Mouse (Mus musculus) hindbrain, embryonic 11.5 days (tissue): Measurements from ENCODE around the gene Fip1l1. TPM values are rescaled to one million over a fixed set of nuclear protein-coding genes. Genes with fewer than 3 reads are reported as not detected.

Experiments
- ATAC-seq: fragments of 200-750 bp; cut with Nextera tagmentation; 2 replicates; pipeline ENCODE4 v1.8.0; 2017; ENCODE audit warnings: mild to moderate bottlenecking, moderate TSS enrichment, moderate library complexity; ENCODE audit not compliant: low FRiP score
- DNase-seq: peaks from one replicate; pipeline ENCODE4 v3.0.0-alpha.2; 2015; ENCODE audit warnings: low spot score
- H3K27ac ChIP-seq: fragments of 300-500 bp; sonication (generic); 2 replicates; pipeline ENCODE4 v1.5.1; 2014; ENCODE audit warnings: mild to moderate bottlenecking, low read depth, low read length
- H3K27me3 ChIP-seq: fragments of 300-500 bp; sonication (generic); 2 replicates; pipeline ENCODE4 v1.6.1; 2014; ENCODE audit warnings: mild to moderate bottlenecking, low read length, moderate library complexity, mixed read lengths; ENCODE audit not compliant: control insufficient read depth, insufficient read depth
- H3K36me3 ChIP-seq: fragments of 300-500 bp; sonication (generic); 2 replicates; pipeline ENCODE4 v1.6.1; 2014; ENCODE audit warnings: mild to moderate bottlenecking, low read length, moderate library complexity, mixed read lengths; ENCODE audit not compliant: control insufficient read depth, insufficient read depth
- H3K4me1 ChIP-seq: fragments of 300-500 bp; sonication (generic); replicated peaks from 2 replicates; pipeline ENCODE4 v1.6.1; 2014; ENCODE audit warnings: low read length, mixed read lengths; ENCODE audit not compliant: control insufficient read depth, insufficient read depth
- H3K4me2 ChIP-seq: fragments of 300-500 bp; sonication (generic); replicated peaks from 2 replicates; pipeline ENCODE4 v1.6.1; 2014; ENCODE audit warnings: mild to moderate bottlenecking, low read depth, low read length
- H3K4me3 ChIP-seq: fragments of 300-500 bp; sonication (generic); 2 replicates; pipeline ENCODE4 v1.5.1; 2014; ENCODE audit warnings: low read depth, low read length
- H3K9ac ChIP-seq: fragments of 300-500 bp; sonication (generic); 2 replicates; pipeline ENCODE4 v1.6.1; 2014; ENCODE audit warnings: low read depth, low read length
- H3K9me3 ChIP-seq: fragments of 300-500 bp; sonication (generic); 2 replicates; pipeline ENCODE4 v1.6.1; 2016; ENCODE audit warnings: low read length; ENCODE audit not compliant: control insufficient read depth
- WGBS: fragments of 180-500 bp; shearing (Covaris S2); extraction: QIAGEN DNeasy Blood & Tissue Kit; methylation state at CpG from one replicate; pipeline ENCODE4 v1.1.7; 2014; 5-methylcytosine and 5-hydroxymethylcytosine counted together
- polyA plus RNA-seq: library from polyadenylated mRNA; unstranded; fragments of >200 nt; fragmentation: Nextera tagmentation; extraction: Ambion mirVana; gene quantifications from 2 replicates; pipeline ENCODE4 v1.2.1, GENCODE M21; 2014

Gene Fip1l1
- polyA plus RNA-seq, 1 experiment from 2014 or later, result 94.1 TPM

GRCm38 (mm10) chr5:74640504-74640903, 105.3 kb downstream of the Fip1l1 start:
- 89% methylated on average over 4 of the region's 4 CpGs for WGBS
- ATAC-seq (no peak), DNase-seq (no peak)
- H3K27me3 ChIP-seq, result no peaks in the 10 kb centered on the region
- no peak overlapping the region for H3K4me2 ChIP-seq
- no peak overlapping the region for H3K4me3 ChIP-seq
- H3K9ac ChIP-seq, result no peak overlapping the region
- no peaks in the 10 kb centered on the region for H3K4me1 ChIP-seq
- H3K27ac ChIP-seq, result no peak overlapping the region
- H3K36me3 ChIP-seq, result no peaks in the 10 kb centered on the region
- no peaks in the 10 kb centered on the region for H3K9me3 ChIP-seq

DNA sequence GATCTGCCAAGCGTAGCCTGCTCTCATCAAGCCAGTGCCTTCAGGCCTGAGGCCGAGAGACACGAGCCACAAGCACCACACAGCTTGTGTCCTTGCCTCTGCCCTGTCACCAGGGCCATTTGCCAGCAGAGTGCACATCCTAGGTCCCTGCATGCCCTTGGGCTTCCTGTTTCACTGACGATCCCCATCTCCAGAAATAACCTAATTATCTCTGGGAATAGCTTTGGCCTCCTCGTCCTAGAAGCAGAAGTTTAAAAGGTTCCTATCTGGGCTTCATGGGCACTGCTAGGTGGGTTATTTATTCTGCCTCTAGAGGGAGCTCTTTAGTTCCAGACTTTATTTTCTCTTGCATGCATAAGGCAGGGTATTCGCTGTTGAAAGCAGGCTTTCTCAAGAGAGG, 105.8 kb downstream of the Fip1l1 start:
- Histone ChIP-seq H3K4me2 (no peak overlapping the region), H3K27ac (no peak overlapping the region), H3K9ac (no peak overlapping the region), H3K4me3 (no peak overlapping the region), H3K36me3 (no peaks in the 10 kb centered on the region), H3K27me3 (no peaks in the 10 kb centered on the region), H3K9me3 (no peaks in the 10 kb centered on the region), H3K4me1 (no peaks in the 10 kb centered on the region)
- ATAC-seq, result no peak
- 63% methylated on average over 6 of the region's 6 CpGs for WGBS
- no peak for DNase-seq

DNA sequence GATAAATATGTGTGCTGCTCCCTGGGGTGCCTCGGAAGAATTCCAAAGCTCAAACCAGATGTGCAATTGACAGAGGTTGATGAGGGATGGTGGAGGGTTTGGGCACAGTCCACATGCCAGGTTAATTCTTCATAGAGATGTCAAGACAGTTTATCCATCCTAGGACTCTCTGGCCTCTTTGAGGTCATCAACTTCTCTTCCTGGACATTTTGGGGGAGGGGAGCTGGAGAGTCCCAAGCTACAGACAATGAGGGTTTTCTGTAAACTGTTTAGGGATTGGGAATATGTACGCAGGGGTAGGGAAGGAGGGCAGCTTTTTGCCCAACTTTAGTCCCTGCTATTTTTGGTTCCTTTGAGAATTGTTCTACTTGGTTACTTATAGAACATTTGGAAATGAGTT, 107.0 kb downstream of the Fip1l1 start:
- H3K4me3 ChIP-seq, result no peak overlapping the region
- no peak for ATAC-seq
- 64% methylated on average over 2 of the region's 2 CpGs for WGBS
- no peaks in the 10 kb centered on the region for H3K4me1 ChIP-seq
- H3K27ac ChIP-seq, result no peak overlapping the region
- H3K27me3 ChIP-seq, result no peaks in the 10 kb centered on the region
- H3K9me3 ChIP-seq, result no peaks in the 10 kb centered on the region
- H3K9ac ChIP-seq, result no peak overlapping the region
- no peaks in the 10 kb centered on the region for H3K36me3 ChIP-seq
- H3K4me2 ChIP-seq, result no peak overlapping the region
- no peak for DNase-seq

DNA sequence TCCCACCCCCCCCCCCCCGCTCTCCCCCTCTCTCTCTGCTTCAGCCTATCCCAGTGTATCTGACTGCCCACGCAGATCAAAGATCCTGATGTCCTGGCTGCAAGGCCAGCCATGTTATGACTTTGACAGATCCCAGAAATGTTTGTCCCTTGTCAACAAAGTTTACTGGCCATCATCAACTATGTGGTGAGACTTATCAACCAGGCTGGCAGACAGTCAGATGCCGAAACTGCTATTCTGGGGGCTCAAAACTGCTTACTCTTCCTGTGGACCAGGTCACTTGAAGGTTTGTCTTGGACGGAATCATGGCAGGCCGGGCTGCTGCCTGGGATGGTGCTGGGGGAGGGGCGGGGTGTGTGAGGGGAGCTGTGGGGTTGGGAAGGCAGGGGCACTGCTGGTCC, 112.3 kb downstream of the Fip1l1 start:
- WGBS, result 57% methylated on average over 5 of the region's 6 CpGs
- Histone ChIP-seq H3K4me2 (no peak overlapping the region), H3K36me3 (no peaks in the 10 kb centered on the region), H3K4me3 (no peak overlapping the region), H3K9me3 (no peaks in the 10 kb centered on the region), H3K9ac (no peak overlapping the region), H3K27ac (no peak overlapping the region), H3K27me3 (no peaks in the 10 kb centered on the region), H3K4me1 (no peaks in the 10 kb centered on the region)
- no peak for DNase-seq
- no peak for ATAC-seq

DNA sequence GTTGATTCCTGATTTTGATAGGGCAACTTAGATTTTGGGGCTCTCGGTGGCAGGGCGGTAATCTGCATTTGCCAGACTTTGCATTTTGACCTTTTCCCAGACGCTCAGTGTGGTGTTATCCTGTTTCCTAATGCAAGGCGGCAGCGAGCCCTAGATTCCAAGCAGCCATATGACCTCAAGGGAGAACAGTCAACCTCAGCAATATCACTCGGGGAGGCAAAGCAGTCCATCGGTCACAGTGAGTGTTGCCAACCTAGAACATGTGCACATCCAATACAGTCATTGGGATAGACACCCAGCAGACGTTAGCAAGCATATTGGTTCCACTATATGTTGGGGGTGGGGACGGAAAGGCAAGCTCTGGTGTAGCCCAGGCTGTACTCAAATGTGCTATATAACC, 113.0 kb downstream of the Fip1l1 start:
- no peak for ATAC-seq
- 83% methylated on average over 9 of the region's 9 CpGs for WGBS
- DNase-seq, result no peak

More for the DNA sequence above, 113.0 kb downstream of the Fip1l1 start:
- no peak overlapping the region for H3K9ac ChIP-seq
- no peaks in the 10 kb centered on the region for H3K27me3 ChIP-seq
- H3K4me2 ChIP-seq, result no peak overlapping the region
- H3K9me3 ChIP-seq, result no peaks in the 10 kb centered on the region
- H3K4me3 ChIP-seq, result no peak overlapping the region
- H3K4me1 ChIP-seq, result no peaks in the 10 kb centered on the region
- H3K27ac ChIP-seq, result no peak overlapping the region
- no peaks in the 10 kb centered on the region for H3K36me3 ChIP-seq

Other genes with a start within 250 kb of the Fip1l1 start
- gene Scfd2, start 3.7 kb upstream of the Fip1l1 start, polyA plus RNA-seq, result 12.7 and 17.2 TPM in 2 replicates
- 0.34 and 0.88 TPM in 2 replicates for gene Lnx1, start 167.5 kb downstream of the Fip1l1 start, polyA plus RNA-seq